Mouse (Mus musculus) spleen, adult 2 months (tissue): ENCODE data around the gene Prr19.

Source experiments
- CTCF ChIP-seq: fragments of 200-500 bp; IDR thresholded peaks from 2 replicates; pipeline ENCODE4 v1.5.1; 2011; ENCODE audit warnings: mild to moderate bottlenecking, inconsistent platforms; ENCODE audit not compliant: insufficient read depth, insufficient read length, insufficient replicate concordance; ENCODE audit errors: extremely low read depth
- POLR2A ChIP-seq: fragments of 200-500 bp; IDR thresholded peaks from 2 replicates; pipeline ENCODE4 v1.6.1; 2011; ENCODE audit warnings: low read depth, low read length, inconsistent platforms

- TF ChIP-seq POLR2A (no peak), CTCF (no peak)
These were observed 6.7 kb upstream of the Prr19 start for GRCm38 (mm10) chr7:25294495-25294894.
